Mouse (Mus musculus) kidney, postnatal 0 days (tissue): Measurements from ENCODE around the gene AI837181. TPM values are rescaled to one million over a fixed set of nuclear protein-coding genes. Genes with fewer than 3 reads are reported as not detected.

Experiments used
- ATAC-seq: fragments of 200-750 bp; cut with Nextera tagmentation; replicated peaks from 2 replicates; pipeline ENCODE4 v1.8.0; 2017; ENCODE audit warnings: low read depth, moderate number of reproducible peaks, moderate TSS enrichment, moderate library complexity; ENCODE audit not compliant: low FRiP score
- DNase-seq: peaks from one replicate; pipeline ENCODE4 v3.0.0-alpha.2; 2016; ENCODE audit warnings: low spot score
- H3K27ac ChIP-seq: fragments of 300-500 bp; sonication (generic); 2 replicates; pipeline ENCODE4 v1.5.1; 2014; ENCODE audit warnings: mild to moderate bottlenecking
- H3K27me3 ChIP-seq: fragments of 300-500 bp; sonication (generic); 2 replicates; pipeline ENCODE4 v1.6.1; 2014; ENCODE audit warnings: low read length, mixed read lengths; ENCODE audit not compliant: insufficient read depth
- H3K36me3 ChIP-seq: fragments of 300-500 bp; sonication (generic); 2 replicates; pipeline ENCODE4 v1.6.1; 2014; ENCODE audit warnings: low read length, mixed read lengths; ENCODE audit not compliant: insufficient read depth
- H3K4me1 ChIP-seq: fragments of 300-500 bp; sonication (generic); replicated peaks from 2 replicates; pipeline ENCODE4 v1.6.1; 2014; ENCODE audit warnings: antibody characterized with exemption, low read length, mixed read lengths; ENCODE audit not compliant: insufficient read depth
- H3K4me2 ChIP-seq: fragments of 300-500 bp; sonication (generic); 2 replicates; pipeline ENCODE4 v1.6.1; 2014; ENCODE audit warnings: mild to moderate bottlenecking, low read length, moderate library complexity, mixed read lengths
- H3K4me3 ChIP-seq: fragments of 300-500 bp; sonication (generic); replicated peaks from 2 replicates; pipeline ENCODE4 v1.5.1; 2014; ENCODE audit warnings: low read depth, low read length
- H3K9ac ChIP-seq: fragments of 300-500 bp; sonication (generic); 2 replicates; pipeline ENCODE4 v1.6.1; 2014; ENCODE audit warnings: low read depth, low read length
- H3K9me3 ChIP-seq: fragments of 300-500 bp; sonication (generic); replicated peaks from 2 replicates; pipeline ENCODE4 v1.6.1; 2016; ENCODE audit warnings: low read length, inconsistent platforms, mixed read lengths
- CTCF ChIP-seq: IDR thresholded peaks from 2 replicates; pipeline ENCODE4 v1.5.1; 2016; ENCODE audit warnings: antibody characterized with exemption, low read depth, mild to moderate bottlenecking, moderate library complexity
- WGBS: fragments of 180-500 bp; shearing (Covaris S2); extraction: QIAGEN DNeasy Blood & Tissue Kit; methylation state at CpG from one replicate; pipeline ENCODE4 v1.1.7; 2014; 5-methylcytosine and 5-hydroxymethylcytosine counted together
- polyA plus RNA-seq: library from polyadenylated mRNA; unstranded; fragments of >200 nt; fragmentation: Nextera tagmentation; extraction: Ambion mirVana; gene quantifications from 2 replicates; pipeline ENCODE4 v1.2.1, GENCODE M21; 2015

The AI837181 gene
- polyA plus RNA-seq, 1 experiment from 2014 or later = 55.8 TPM

- Histone ChIP-seq H3K27ac (peak overlapping the region; percentile 98), H3K36me3 (peaks cover 7% of the 10 kb centered on the region; the same call in 1 of the 2 replicates), H3K9me3 (no peaks in the 10 kb centered on the region), H3K4me2 (peak overlapping the region; percentile 97), H3K27me3 (no peaks in the 10 kb centered on the region), H3K4me1 (peaks cover 18% of the 10 kb centered on the region), H3K9ac (peak overlapping the region; percentile 78), H3K4me3 (peak overlapping the region; percentile 81)
- WGBS = under 1% methylated on average over 70 of the region's 70 CpGs
- peak; percentile 50 for TF ChIP-seq CTCF
- DNase-seq (peak; percentile 98), ATAC-seq (peak; percentile 86)
These were observed 32.2 kb downstream of the AI837181 start for GRCm38 (mm10) chr19:5456922-5457745.

GRCm38 (mm10) chr19:5457746-5458442, 33.0 kb downstream of the AI837181 start, which contains the start of gene Ccdc85b:
Ccdc85b (minus strand) TSS chr19:5457894.
- Histone ChIP-seq H3K27me3 (no peaks in the 10 kb centered on the region), H3K9me3 (no peaks in the 10 kb centered on the region), H3K4me3 (peak within 1 kb of the TSS; percentile 81), H3K36me3 (peaks cover 14% of the 10 kb centered on the region; the same call in 1 of the 2 replicates), H3K4me2 (peak within 1 kb of the TSS; percentile 97), H3K9ac (peak within 1 kb of the TSS; percentile 78), H3K27ac (peak within 1 kb of the TSS; percentile 98), H3K4me1 (peaks cover 18% of the 10 kb centered on the region)
- ATAC-seq (0 out of 2 replicates have a peak, but pooled peaks have one; percentile 7), DNase-seq (no peak)
- TF ChIP-seq CTCF = no peak
- WGBS = 8% methylated on average over 14 of the region's 14 CpGs

- no peak overlapping the region for H3K27ac ChIP-seq
- 73% methylated on average over 7 of the region's 7 CpGs for WGBS
These were observed 34.1 kb downstream of the AI837181 start for GRCm38 (mm10) chr19:5459019-5459418.

GRCm38 (mm10) chr19:5459896-5460295, 35.0 kb downstream of the AI837181 start:
- peak overlapping the region; percentile 70 for H3K4me3 ChIP-seq
- WGBS = 21% methylated on average over 3 of the region's 3 CpGs
- H3K27me3 ChIP-seq = no peaks in the 10 kb centered on the region
- DNase-seq (no peak), ATAC-seq (no peak)
- H3K27ac ChIP-seq = no peak overlapping the region
- peaks cover 23% of the 10 kb centered on the region for H3K4me1 ChIP-seq
- no peaks in the 10 kb centered on the region for H3K9me3 ChIP-seq
- H3K9ac ChIP-seq = peak overlapping the region; percentile 68
- TF ChIP-seq CTCF = no peak
- H3K36me3 ChIP-seq = peaks cover 18% of the 10 kb centered on the region; the same call in 1 of the 2 replicates
- peak overlapping the region; percentile 84 for H3K4me2 ChIP-seq

More at GRCm38 (mm10) chr19:5459019-5459418, 34.1 kb downstream of the AI837181 start:
- H3K9ac ChIP-seq = no peak overlapping the region
- no peak for ATAC-seq
- no peak for DNase-seq
- H3K4me1 ChIP-seq = peaks cover 20% of the 10 kb centered on the region
- no peaks in the 10 kb centered on the region for H3K27me3 ChIP-seq
- no peaks in the 10 kb centered on the region for H3K9me3 ChIP-seq
- H3K4me2 ChIP-seq = no peak overlapping the region
- peaks cover 20% of the 10 kb centered on the region; the same call in 1 of the 2 replicates for H3K36me3 ChIP-seq
- H3K4me3 ChIP-seq = no peak overlapping the region
- no peak for TF ChIP-seq CTCF

- H3K4me2 ChIP-seq = peak within 1 kb of the TSS; percentile 84
- WGBS = under 1% methylated on average over 32 of the region's 32 CpGs
- H3K4me3 ChIP-seq = peak within 1 kb of the TSS; percentile 70
- 0 out of 2 replicates have a peak, but pooled peaks have one; percentile 3 for TF ChIP-seq CTCF
- peak within 1 kb of the TSS; percentile 65; the same call in 1 of the 2 replicates for H3K27ac ChIP-seq
- ATAC-seq = peak; percentile 47
- peaks cover 20% of the 10 kb centered on the region for H3K4me1 ChIP-seq
- DNase-seq = peak; percentile 91
- H3K27me3 ChIP-seq = no peaks in the 10 kb centered on the region
- peaks cover 23% of the 10 kb centered on the region; the same call in 1 of the 2 replicates for H3K36me3 ChIP-seq
- H3K9ac ChIP-seq = peak within 1 kb of the TSS; percentile 68
- H3K9me3 ChIP-seq = no peaks in the 10 kb centered on the region
These were observed 35.5 kb downstream of the AI837181 start, which contains the start of gene Fibp for GRCm38 (mm10) chr19:5460465-5460911. Fibp (plus strand) TSS chr19:5460615.

GRCm38 (mm10) chr19:5461411-5461810, 36.5 kb downstream of the AI837181 start:
- Histone ChIP-seq H3K9me3 (no peaks in the 10 kb centered on the region), H3K36me3 (peaks cover 32% of the 10 kb centered on the region), H3K27ac (no peak overlapping the region), H3K4me1 (peaks cover 13% of the 10 kb centered on the region), H3K4me3 (peak overlapping the region; percentile 70; the same call in 1 of the 2 replicates), H3K27me3 (no peaks in the 10 kb centered on the region), H3K4me2 (peak overlapping the region; percentile 84), H3K9ac (peak overlapping the region; percentile 68; the same call in 1 of the 2 replicates)
- DNase-seq = no peak
- no peak for TF ChIP-seq CTCF
- ATAC-seq = no peak
- 82% methylated on average over 6 of the region's 6 CpGs for WGBS
